ENCODE assay signal across 7 mouse cellular contexts in the genomic region with DNA sequence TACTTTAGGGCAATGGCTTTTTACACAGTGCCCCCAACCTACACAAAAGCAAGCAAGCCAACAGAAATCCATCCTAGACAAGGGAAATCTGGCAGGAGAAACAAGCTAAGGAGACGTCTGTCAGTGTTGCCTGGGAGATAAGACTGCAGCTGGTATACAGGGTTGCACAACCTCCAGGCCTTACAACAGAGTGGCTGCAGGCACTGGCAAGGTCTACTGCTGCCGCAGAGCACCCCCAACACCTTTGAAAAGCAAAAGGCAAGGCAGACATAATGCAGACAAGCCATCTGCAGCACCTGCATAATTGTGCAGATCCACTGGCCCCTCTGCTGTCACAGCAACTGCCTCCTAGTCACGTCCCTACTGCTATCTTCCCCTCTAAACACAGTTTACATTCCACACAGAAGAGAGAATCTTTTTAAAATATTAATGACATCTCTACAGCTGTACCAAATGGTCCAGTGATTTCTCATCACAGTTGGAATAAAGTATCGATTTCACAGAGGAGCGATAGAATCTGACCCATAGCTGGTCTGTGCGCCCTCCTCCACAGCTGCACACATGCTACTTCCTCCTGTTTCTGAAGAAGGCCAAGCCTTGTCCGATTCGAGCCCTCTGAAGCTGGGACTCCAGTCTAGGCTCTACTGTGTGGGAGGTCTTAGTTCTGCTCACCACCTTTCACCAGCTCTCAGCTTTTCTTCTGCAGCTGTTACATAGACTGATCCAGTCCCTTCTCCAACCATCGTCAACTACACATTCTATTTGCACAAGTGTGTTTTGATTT. TPM values are rescaled to one million over a fixed set of nuclear protein-coding genes. Genes with fewer than 3 reads are reported as not detected.
DNase-seq lines count a peak whose midpoint lies in the region; ATAC-seq lines count a peak whose summit lies in the region.

No protein-coding gene starts in this region.

- WGBS in forebrain, embryonic 13.5 days: 59% methylated on average over 9 of the region's 9 CpGs
- 39% methylated on average over 9 of the region's 9 CpGs for WGBS in intestine, embryonic 16.5 days
- 51% methylated on average over 9 of the region's 9 CpGs for WGBS in midbrain, embryonic 13.5 days

- ATAC-seq in forebrain, embryonic 13.5 days: peak; percentile 92
- ATAC-seq in intestine, embryonic 16.5 days: peak; percentile 86
- ATAC-seq in midbrain, embryonic 13.5 days: peak; percentile 89

- peak; percentile 23 for DNase-seq in urinary bladder, postnatal 14 days (ENCODE audit: low spot score)
- DNase-seq in urinary bladder, postnatal 25 days (ENCODE audit: low spot score): no peak
- DNase-seq in testis, postnatal 14 days (ENCODE audit: low spot score): no peak
- no peak for DNase-seq in right cerebral cortex, adult 18-20 months

- H3K27ac ChIP-seq in forebrain, embryonic 13.5 days: peak overlapping the region; percentile 73
- peak overlapping the region; percentile 15; the same call in 1 of the 2 replicates for H3K27ac ChIP-seq in intestine, embryonic 16.5 days (ENCODE audit: low read length)
- H3K27ac ChIP-seq in midbrain, embryonic 13.5 days: peak overlapping the region; percentile 70

- no peak overlapping the region for H3K4me3 ChIP-seq in forebrain, embryonic 13.5 days
- H3K4me3 ChIP-seq in intestine, embryonic 16.5 days (ENCODE audit: low read length): no peak overlapping the region
- no peak overlapping the region for H3K4me3 ChIP-seq in midbrain, embryonic 13.5 days (replicated peaks)

- no peaks in the 10 kb centered on the region for H3K27me3 ChIP-seq in forebrain, embryonic 13.5 days
- no peaks in the 10 kb centered on the region for H3K27me3 ChIP-seq in intestine, embryonic 16.5 days (replicated peaks; ENCODE audit: control insufficient read depth, insufficient read depth, low read length)
- no peaks in the 10 kb centered on the region for H3K27me3 ChIP-seq in midbrain, embryonic 13.5 days

- H3K9ac ChIP-seq in forebrain, embryonic 13.5 days: 0 out of 2 replicates have a peak overlapping the region, but pooled peaks have one; percentile 18
- H3K9ac ChIP-seq in intestine, embryonic 16.5 days (ENCODE audit: low read depth, low read length): no peak overlapping the region
- H3K9ac ChIP-seq in midbrain, embryonic 13.5 days (replicated peaks): no peak overlapping the region

- H3K4me2 ChIP-seq in forebrain, embryonic 13.5 days: 0 out of 2 replicates have a peak overlapping the region, but pooled peaks have one; percentile 7
- H3K4me2 ChIP-seq in intestine, embryonic 16.5 days (ENCODE audit: low read depth, low read length): no peak overlapping the region
- H3K4me2 ChIP-seq in midbrain, embryonic 13.5 days (replicated peaks): 0 out of 2 replicates have a peak overlapping the region, but pooled peaks have one; percentile 2

- peaks cover 30% of the 10 kb centered on the region for H3K4me1 ChIP-seq in forebrain, embryonic 13.5 days
- H3K4me1 ChIP-seq in intestine, embryonic 16.5 days (ENCODE audit: control insufficient read depth, insufficient read depth, low read length): peaks cover 16% of the 10 kb centered on the region
- H3K4me1 ChIP-seq in midbrain, embryonic 13.5 days (replicated peaks): peaks cover 17% of the 10 kb centered on the region

- H3K36me3 ChIP-seq in forebrain, embryonic 13.5 days (ENCODE audit: poor library complexity, severe bottlenecking): no peaks in the 10 kb centered on the region
- H3K36me3 ChIP-seq in intestine, embryonic 16.5 days (ENCODE audit: control insufficient read depth, insufficient read depth, low read length): no peaks in the 10 kb centered on the region
- H3K36me3 ChIP-seq in midbrain, embryonic 13.5 days: no peaks in the 10 kb centered on the region

- H3K9me3 ChIP-seq in forebrain, embryonic 13.5 days (replicated peaks): no peaks in the 10 kb centered on the region
- no peaks in the 10 kb centered on the region for H3K9me3 ChIP-seq in intestine, embryonic 16.5 days (ENCODE audit: control insufficient read depth, low read length)
- no peaks in the 10 kb centered on the region for H3K9me3 ChIP-seq in midbrain, embryonic 13.5 days

RNA-seq across cellular contexts. Expression of a gene that starts 16.1 kb away (rescaled TPM):
- polyA plus RNA-seq in forebrain, embryonic 13.5 days (2015; fragmentation: Nextera tagmentation; extraction: Ambion mirVana): 1.5 TPM in 2 replicates
- 0.97 and 1.1 TPM in 2 replicates for polyA plus RNA-seq in intestine, embryonic 16.5 days (2015; fragmentation: Nextera tagmentation; extraction: Ambion mirVana)
- 1.2 and 1.4 TPM in 2 replicates for polyA plus RNA-seq in midbrain, embryonic 13.5 days (2015; fragmentation: Nextera tagmentation; extraction: Ambion mirVana)

Comparison
In these comparisons a context has a peak if more than half of its experiments do, and no peak if none do; other contexts are left out.
1. H3K27ac ChIP-seq: peak in every context shown above with its lines; median percentile 73 in forebrain, embryonic 13.5 days; 70 in midbrain, embryonic 13.5 days; 15 in intestine, embryonic 16.5 days.